Mouse (Mus musculus) cerebellum, postnatal 36 days (tissue): Measurements from ENCODE around the gene Castor2.

Experiments
- DNase-seq, 2 experiments: peaks; one replicate each; pipeline ENCODE4 v3.0.0; 2021 to 2022; ENCODE audit warnings: mixed read lengths in 2 of 2

Gene Castor2

DNA sequence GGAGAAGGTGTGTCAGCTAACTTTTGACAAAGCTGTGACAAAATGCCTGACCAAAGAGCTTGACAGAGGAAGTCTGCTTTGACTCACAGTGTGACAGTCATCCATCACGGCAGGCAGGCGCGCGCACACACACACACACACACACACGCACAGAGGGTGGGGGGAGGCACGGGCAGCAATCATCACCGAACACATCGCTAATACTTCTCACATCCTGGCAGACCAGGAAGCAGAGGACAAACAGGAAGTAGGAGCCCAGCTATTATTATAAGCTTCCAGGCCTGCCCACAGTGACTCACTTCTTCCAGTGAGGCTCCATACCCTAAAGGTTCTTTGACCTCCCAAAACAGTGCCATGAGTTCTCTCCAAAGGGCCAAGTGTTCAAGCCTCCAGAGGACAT, 6.3 kb downstream of the Castor2 start:
- no peak for DNase-seq

DNA sequence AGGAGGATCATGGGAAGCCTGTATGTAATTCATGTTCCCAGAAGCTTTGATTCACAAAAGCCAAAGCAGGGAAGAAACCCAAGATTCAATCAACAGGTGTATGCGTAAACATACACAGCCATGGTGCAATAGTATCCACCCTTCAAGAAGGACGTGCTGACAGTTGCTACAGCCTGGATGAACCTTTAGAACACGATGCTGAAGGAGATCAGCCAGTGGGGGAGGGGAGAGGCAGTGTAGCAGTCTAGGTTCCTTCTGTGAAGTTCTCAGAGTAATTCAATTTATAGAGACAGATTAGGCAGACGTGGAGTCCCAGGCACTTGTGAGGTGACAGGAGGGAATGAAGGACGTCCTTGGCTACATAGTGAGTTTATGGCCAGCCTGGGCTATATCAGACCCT, 15.5 kb downstream of the Castor2 start:
- no peak for DNase-seq

DNA sequence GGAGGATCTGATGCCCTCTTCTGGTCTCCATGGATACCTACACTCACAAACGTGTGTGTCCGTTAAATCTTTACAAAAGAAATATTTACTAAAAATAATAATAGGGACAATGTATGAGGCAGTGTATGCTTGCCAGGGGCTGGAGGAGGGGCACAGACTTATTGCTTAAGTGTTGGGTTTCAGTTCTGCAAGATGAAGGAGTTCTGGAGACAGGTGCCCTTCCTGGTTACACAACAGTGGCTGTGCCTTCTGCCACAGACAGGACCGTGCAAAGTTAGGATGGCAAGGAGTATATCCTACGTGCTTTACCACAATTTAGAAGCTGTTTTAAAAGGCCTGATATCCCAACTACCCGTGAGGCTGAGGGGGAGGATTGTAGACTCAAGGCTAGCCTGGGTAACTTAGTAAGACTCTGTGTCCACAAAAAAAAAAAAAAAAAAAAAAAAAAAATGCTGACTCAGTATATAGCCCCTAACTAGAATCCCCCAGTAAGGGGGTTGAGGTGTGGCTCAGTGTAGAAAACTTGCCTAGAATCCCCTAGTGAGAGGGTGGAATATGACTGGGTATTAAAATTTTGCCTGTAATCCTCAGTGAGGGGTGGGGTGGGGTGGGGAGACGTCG, 16.2 kb downstream of the Castor2 start:
- DNase-seq = no peak

DNA sequence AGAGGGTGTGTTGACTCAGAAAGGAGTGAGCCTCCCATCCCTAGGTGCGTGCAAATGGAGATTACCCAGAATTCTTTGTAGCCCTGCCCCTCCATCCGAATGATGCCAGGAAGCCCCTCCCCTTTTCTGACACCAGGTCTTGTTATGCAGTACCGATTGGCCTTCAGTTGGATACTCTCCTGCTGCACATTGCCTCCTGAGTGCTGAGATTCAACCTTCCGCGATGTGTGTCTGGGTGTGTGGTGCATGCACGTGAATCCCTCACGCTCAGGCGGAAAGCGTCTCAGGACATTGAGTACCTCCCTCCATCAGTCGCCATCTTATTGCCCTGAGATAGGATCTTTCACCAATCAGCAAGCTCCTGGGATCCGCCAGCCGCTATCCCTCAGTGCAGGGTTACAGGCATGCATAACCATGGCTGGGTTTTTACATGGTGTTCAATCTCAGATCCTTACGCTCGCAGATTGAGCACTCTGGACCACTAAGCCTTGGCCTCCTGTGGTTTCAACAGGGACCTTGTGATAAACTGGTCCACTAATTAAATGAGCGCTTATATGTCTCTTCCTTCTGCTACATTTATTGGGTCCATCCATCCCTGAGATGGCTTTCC, 19.4 kb downstream of the Castor2 start:
- DNase-seq = no peak

- no peak for DNase-seq
These were observed 20.1 kb downstream of the Castor2 start for GRCm38 (mm10) chr5:134119481-134120120.

GRCm38 (mm10) chr5:134120135-134120534, 20.6 kb downstream of the Castor2 start:
- no peak for DNase-seq

DNA sequence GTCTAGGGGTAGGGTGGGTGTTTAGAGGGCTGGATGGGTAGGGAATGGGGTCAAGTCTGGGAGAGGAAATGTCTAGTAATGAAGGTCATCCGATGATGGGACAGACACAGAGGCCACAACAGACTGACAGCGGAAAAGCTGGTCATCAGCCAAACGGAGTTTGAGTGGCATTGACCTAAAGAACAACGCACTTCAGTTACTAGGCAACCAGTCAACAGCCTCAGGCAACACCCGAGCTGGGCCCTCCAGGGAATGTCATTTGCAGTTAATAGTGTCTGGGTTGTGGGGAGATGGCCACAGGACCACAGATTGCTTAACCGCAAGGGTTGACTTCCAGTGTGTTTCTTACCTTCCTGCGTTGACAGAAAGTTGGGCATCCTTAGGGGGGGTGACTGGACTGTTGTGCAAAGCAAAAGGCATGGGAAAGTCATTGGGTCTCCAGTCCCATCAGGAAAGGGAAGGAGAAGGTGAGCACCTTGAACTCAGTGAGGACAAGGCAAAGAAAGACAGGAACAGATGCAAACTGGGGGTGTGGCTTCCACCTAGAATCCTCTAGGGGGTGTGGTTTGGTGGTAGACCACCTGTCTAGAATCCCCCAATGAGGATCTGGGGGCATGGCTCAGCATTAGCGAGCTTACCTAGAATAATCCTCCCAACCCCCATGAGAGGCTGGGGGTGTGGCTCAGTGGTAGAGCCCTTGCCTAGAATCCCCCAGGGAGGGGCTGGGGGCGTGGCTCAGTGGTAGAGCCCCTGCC, 21.8 kb downstream of the Castor2 start:
- DNase-seq = no peak

- no peak for DNase-seq
These were observed 22.4 kb downstream of the Castor2 start for GRCm38 (mm10) chr5:134121893-134122259.

- DNase-seq = no peak
These were observed 24.3 kb downstream of the Castor2 start for GRCm38 (mm10) chr5:134123846-134124245.

GRCm38 (mm10) chr5:134126232-134126631, 26.7 kb downstream of the Castor2 start:
- DNase-seq = no peak

GRCm38 (mm10) chr5:134131586-134131985, 32.1 kb downstream of the Castor2 start:
- DNase-seq = peak; percentile 31 to 32

DNA sequence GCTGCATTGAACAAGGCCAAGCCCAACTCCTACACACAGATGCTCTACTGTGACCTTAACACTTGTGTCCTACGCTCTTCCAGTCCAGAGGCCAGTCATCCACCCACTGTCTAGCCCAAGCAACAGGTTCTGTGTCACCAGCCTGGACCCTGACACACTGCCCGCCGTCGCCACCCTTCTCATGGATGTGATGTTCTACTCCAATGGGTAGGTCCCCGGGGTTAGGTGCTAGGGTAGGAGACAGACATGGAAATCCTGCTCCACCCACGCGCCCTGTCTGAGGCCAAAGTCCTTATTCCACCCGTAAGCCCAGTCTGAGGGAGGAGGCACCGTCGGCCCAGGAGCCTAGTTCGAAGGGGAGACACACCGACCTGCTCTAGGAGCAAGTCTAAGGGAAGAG, 36.5 kb downstream of the Castor2 start:
- DNase-seq = no peak

DNA sequence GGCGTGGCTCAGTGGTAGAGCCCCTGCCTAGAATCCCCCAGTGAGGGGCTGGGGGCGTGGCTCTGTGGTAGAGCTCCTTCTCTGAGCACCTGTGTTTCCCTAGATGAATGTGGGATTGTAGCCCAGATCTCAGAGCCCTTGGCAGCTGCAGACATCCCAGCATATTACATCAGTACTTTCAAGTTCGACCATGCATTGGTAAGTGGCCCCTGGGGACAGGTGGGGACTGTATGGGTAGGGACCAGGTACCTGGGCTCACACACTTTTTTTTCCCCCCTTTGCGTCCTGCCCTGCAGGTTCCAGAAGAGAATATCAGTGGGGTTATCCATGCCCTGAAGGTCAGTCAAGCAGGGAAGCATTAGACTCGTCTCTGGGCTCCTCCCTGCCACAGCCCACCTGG, 38.4 kb downstream of the Castor2 start:
- DNase-seq = no peak

GRCm38 (mm10) chr5:134139429-134139828, 39.9 kb downstream of the Castor2 start:
- no peak for DNase-seq

- DNase-seq = no peak
These were observed 41.7 kb downstream of the Castor2 start for GRCm38 (mm10) chr5:134141236-134141635.

DNA sequence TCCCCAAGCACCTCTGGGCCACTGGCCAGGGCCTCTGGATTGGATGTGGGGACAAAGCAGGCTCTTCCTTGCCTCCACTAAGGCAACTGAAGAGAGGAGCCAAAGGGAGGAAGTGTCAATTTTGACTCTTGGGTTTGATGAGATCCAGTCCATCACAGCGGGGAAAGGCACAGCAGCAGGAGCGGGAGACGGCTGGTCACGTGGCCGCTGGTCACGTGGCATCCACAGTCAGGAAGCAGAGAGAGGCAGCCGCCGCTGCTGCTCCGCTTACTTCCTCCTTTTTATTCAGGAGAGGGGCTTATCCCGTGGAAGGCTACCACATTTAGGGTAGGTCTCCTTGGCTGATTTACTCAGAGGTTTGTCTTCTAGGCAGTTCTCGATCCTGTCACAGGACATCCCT, 42.9 kb downstream of the Castor2 start:
- DNase-seq = no peak

GRCm38 (mm10) chr5:134144986-134145385, 45.5 kb downstream of the Castor2 start:
- no peak for DNase-seq

DNA sequence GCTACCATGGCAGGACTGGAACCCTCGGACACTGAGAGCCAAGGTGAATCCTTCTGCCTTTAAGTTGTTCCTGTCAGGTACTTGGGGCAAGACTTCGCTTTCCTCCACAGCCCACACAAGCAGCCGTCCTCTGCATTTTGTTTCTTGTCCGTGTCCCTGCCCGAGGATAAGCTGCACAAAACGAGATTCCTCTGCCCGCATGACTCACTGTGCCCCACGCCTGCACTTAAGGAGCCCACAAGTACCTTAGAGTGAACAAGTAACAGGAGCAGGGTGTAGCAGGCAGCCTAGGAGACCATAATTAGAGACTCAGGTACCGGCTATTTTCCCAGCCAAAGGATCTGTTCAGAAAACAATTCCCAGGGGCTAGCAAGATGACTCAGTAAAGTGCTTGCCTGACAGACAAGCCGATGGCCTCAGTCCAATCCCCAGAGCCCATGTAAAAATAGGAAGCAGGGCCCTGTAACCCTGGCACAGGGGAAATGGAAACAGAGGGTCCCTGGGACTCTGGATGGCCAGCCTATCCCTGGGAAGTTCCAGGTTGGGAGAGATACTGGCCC, 47.8 kb downstream of the Castor2 start:
- no peak for DNase-seq

DNA sequence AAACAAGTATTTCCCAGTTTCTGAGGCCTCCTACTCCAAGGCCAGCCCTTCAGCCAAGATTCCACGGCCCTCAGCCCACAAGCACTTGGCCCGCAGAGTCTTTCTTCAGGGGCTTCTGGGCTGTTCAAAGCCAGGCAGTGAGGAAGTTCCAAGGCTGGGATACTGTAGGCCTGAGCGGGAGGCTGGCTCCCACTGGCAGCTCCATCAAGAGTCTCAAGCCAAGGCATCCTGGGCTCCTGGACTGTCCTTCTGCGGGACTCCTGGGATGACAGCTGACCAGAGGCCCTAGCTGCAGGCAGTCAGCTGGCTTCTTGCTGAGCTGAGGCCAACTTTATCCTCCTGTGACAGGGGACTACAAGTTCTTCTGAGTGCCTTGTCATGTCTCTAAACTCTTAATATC, 48.6 kb downstream of the Castor2 start:
- DNase-seq = no peak

GRCm38 (mm10) chr5:134151895-134152294, 52.4 kb downstream of the Castor2 start:
- DNase-seq = no peak

GRCm38 (mm10) chr5:134155916-134156466, 56.5 kb downstream of the Castor2 start:
- DNase-seq = no peak

- DNase-seq = no peak
These were observed 65.2 kb downstream of the Castor2 start for GRCm38 (mm10) chr5:134164688-134165087.

DNA sequence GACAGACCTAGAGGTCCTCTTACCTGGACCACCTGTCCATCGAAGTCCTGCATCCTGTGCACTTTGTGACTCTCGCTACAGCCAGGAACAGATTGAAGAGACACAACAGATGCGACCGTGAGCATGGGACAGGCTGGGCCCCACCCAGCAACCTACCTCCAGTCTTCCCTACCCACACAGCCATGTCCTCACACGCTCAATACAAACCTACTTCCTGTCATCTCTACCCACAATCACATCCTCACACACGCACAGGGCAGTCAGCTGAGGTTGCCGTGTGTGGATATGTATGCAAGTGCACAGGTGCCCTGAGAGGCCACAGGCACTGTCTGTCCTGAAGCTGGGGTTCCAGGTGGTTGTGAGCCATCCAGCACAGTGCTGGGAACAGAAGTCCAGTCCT, 67.1 kb downstream of the Castor2 start:
- DNase-seq = no peak
